Mouse (Mus musculus) E14TG2a.4 (cell line): ENCODE measurements around the gene Stn1.
A peak's percentile ranks its signal among the peaks of the same experiment; 100 is the strongest.

Source experiments
- H3K27me3 ChIP-seq: 2 replicates; pipeline ENCODE4 v1.6.1; 2014; ENCODE audit warnings: low read length, control low read depth; ENCODE audit not compliant: insufficient read depth
- H3K36me3 ChIP-seq: 2 replicates; pipeline ENCODE4 v1.6.1; 2014; ENCODE audit warnings: low read length, control low read depth; ENCODE audit not compliant: insufficient read depth
- H3K4me1 ChIP-seq: replicated peaks from 2 replicates; pipeline ENCODE4 v1.6.1; 2014; ENCODE audit warnings: low read depth, low read length, control low read depth
- H3K4me3 ChIP-seq: replicated peaks from 2 replicates; pipeline ENCODE4 v1.5.1; 2014; ENCODE audit warnings: mild to moderate bottlenecking, low read length
- H3K9me3 ChIP-seq: 2 replicates; pipeline ENCODE4 v1.6.1; 2014; ENCODE audit warnings: low read length, control low read depth
- CTCF ChIP-seq: conservative IDR thresholded peaks from 2 replicates; pipeline ENCODE4 v1.5.1; 2014; ENCODE audit warnings: low read length
- NANOG ChIP-seq: IDR thresholded peaks from 2 replicates; pipeline ENCODE4 v1.6.1; 2014; ENCODE audit warnings: borderline replicate concordance, low read length, mixed read lengths
- POU5F1 ChIP-seq: IDR thresholded peaks from 2 replicates; pipeline ENCODE4 v1.6.1; 2014; ENCODE audit warnings: low read length, borderline replicate concordance

Gene Stn1

GRCm38 (mm10) chr19:47549174-47549573 lies 11.9 kb upstream of the Stn1 start:
- H3K27me3 ChIP-seq, result no peaks in the 10 kb centered on the region
- no peaks in the 10 kb centered on the region for H3K36me3 ChIP-seq
- H3K4me3 ChIP-seq, result no peak overlapping the region
- no peak for TF ChIP-seq NANOG
- TF ChIP-seq POU5F1, result no peak
- no peak for TF ChIP-seq CTCF
- no peaks in the 10 kb centered on the region for H3K4me1 ChIP-seq
- peaks cover 2% of the 10 kb centered on the region; the same call in 1 of the 2 replicates for H3K9me3 ChIP-seq

- TF ChIP-seq POU5F1, result no peak
- TF ChIP-seq CTCF, result no peak
- TF ChIP-seq NANOG, result no peak
- no peaks in the 10 kb centered on the region for H3K27me3 ChIP-seq
- H3K4me3 ChIP-seq, result no peak overlapping the region
- H3K9me3 ChIP-seq, result peaks cover 2% of the 10 kb centered on the region; the same call in 1 of the 2 replicates
- H3K36me3 ChIP-seq, result no peaks in the 10 kb centered on the region
- no peaks in the 10 kb centered on the region for H3K4me1 ChIP-seq
These were observed 11.2 kb upstream of the Stn1 start for GRCm38 (mm10) chr19:47548432-47549076.

GRCm38 (mm10) chr19:47545528-47545927 lies 8.2 kb upstream of the Stn1 start:
- Histone ChIP-seq H3K9me3 (peaks cover 2% of the 10 kb centered on the region; the same call in 1 of the 2 replicates), H3K27me3 (peaks cover 12% of the 10 kb centered on the region; the same call in 1 of the 2 replicates), H3K4me1 (peaks cover 9% of the 10 kb centered on the region), H3K4me3 (no peak overlapping the region), H3K36me3 (no peaks in the 10 kb centered on the region)
- TF ChIP-seq POU5F1, result no peak
- no peak for TF ChIP-seq NANOG
- no peak for TF ChIP-seq CTCF

GRCm38 (mm10) chr19:47545055-47545454 lies 7.7 kb upstream of the Stn1 start:
- no peaks in the 10 kb centered on the region for H3K36me3 ChIP-seq
- TF ChIP-seq POU5F1 (no peak), NANOG (no peak), CTCF (no peak)
- H3K4me3 ChIP-seq, result no peak overlapping the region
- peaks cover 12% of the 10 kb centered on the region; the same call in 1 of the 2 replicates for H3K27me3 ChIP-seq
- H3K4me1 ChIP-seq, result peaks cover 9% of the 10 kb centered on the region
- H3K9me3 ChIP-seq, result no peaks in the 10 kb centered on the region

- Histone ChIP-seq H3K36me3 (no peaks in the 10 kb centered on the region), H3K27me3 (peaks cover 12% of the 10 kb centered on the region; the same call in 1 of the 2 replicates), H3K4me3 (no peak overlapping the region), H3K4me1 (peaks cover 32% of the 10 kb centered on the region), H3K9me3 (no peaks in the 10 kb centered on the region)
- TF ChIP-seq NANOG (no peak), POU5F1 (no peak), CTCF (no peak)
These were observed 5.1 kb upstream of the Stn1 start for GRCm38 (mm10) chr19:47542441-47542840.

- peaks cover 51% of the 10 kb centered on the region for H3K4me1 ChIP-seq
- H3K36me3 ChIP-seq, result peaks cover 18% of the 10 kb centered on the region
- TF ChIP-seq NANOG (no peak), POU5F1 (no peak), CTCF (no peak)
- no peaks in the 10 kb centered on the region for H3K9me3 ChIP-seq
- peaks cover 12% of the 10 kb centered on the region; the same call in 1 of the 2 replicates for H3K27me3 ChIP-seq
- H3K4me3 ChIP-seq, result no peak overlapping the region
These were observed 1.5 kb upstream of the Stn1 start for GRCm38 (mm10) chr19:47538801-47539200.

- TF ChIP-seq CTCF, result no peak
- no peak for TF ChIP-seq POU5F1
- TF ChIP-seq NANOG, result no peak
- peaks cover 27% of the 10 kb centered on the region for H3K36me3 ChIP-seq
- H3K9me3 ChIP-seq, result no peaks in the 10 kb centered on the region
- peaks cover 12% of the 10 kb centered on the region; the same call in 1 of the 2 replicates for H3K27me3 ChIP-seq
- peak overlapping the region; percentile 91; the same call in 1 of the 2 replicates for H3K4me3 ChIP-seq
- peaks cover 57% of the 10 kb centered on the region for H3K4me1 ChIP-seq
These were observed 572 bp upstream of the Stn1 start for GRCm38 (mm10) chr19:47537879-47538278.

GRCm38 (mm10) chr19:47536521-47537299 lies 597 bp downstream of the Stn1 start:
- Histone ChIP-seq H3K4me3 (peak overlapping the region; percentile 91), H3K27me3 (peaks cover 2% of the 10 kb centered on the region; the same call in 1 of the 2 replicates), H3K4me1 (peaks cover 55% of the 10 kb centered on the region), H3K9me3 (no peaks in the 10 kb centered on the region), H3K36me3 (peaks cover 34% of the 10 kb centered on the region)
- TF ChIP-seq POU5F1, result no peak
- no peak for TF ChIP-seq NANOG
- TF ChIP-seq CTCF, result no peak
